Mouse (Mus musculus): ENCODE results near the gene Vmn1r217. TPM values are rescaled to one million over a fixed set of nuclear protein-coding genes. Genes with fewer than 3 reads are reported as not detected.
"Not testable (repeated sequence)": the region's sequence is repeated elsewhere in the genome, so short reads cannot be mapped to it uniquely, and the experiment has no call there.

The Vmn1r217 gene
- polyA plus RNA-seq (2015; fragmentation: Nextera tagmentation; extraction: Ambion mirVana): not detected in 2 replicates

GRCm38 (mm10) chr13:23118126-23118525 lies at the start of gene Vmn1r217:
Vmn1r217 (minus strand) TSS chr13:23118226.
- not testable (repeated sequence) for H3K27me3 ChIP-seq; H3K4me3 ChIP-seq (replicated peaks); H3K36me3 ChIP-seq; H3K4me2 ChIP-seq; DNase-seq; ATAC-seq (ENCODE audit: low read depth); H3K4me1 ChIP-seq (replicated peaks); H3K9me3 ChIP-seq (replicated peaks); H3K9ac ChIP-seq; H3K27ac ChIP-seq
- WGBS (ENCODE audit: insufficient replicate concordance): 45% methylated on average over 1 of the region's 1 CpGs

GRCm38 (mm10) chr13:23166471-23166870 lies 48.4 kb upstream of the Vmn1r217 start:
- not testable (repeated sequence) for H3K9me3 ChIP-seq (replicated peaks); H3K27ac ChIP-seq; ATAC-seq (ENCODE audit: low read depth)

GRCm38 (mm10) chr13:23159012-23159411 lies 41.0 kb upstream of the Vmn1r217 start, which contains the start of gene Vmn1r219:
Vmn1r219 (plus strand) TSS chr13:23159312.
- Histone ChIP-seq H3K36me3 (no peaks in the 10 kb centered on the region), H3K9ac (no peak within 1 kb of the TSS), H3K4me1 (replicated peaks) (no peaks in the 10 kb centered on the region), H3K27me3 (no peaks in the 10 kb centered on the region), H3K9me3 (replicated peaks) (no peaks in the 10 kb centered on the region), H3K4me3 (replicated peaks) (no peak within 1 kb of the TSS), H3K4me2 (no peak within 1 kb of the TSS), H3K27ac (no peak within 1 kb of the TSS)
- ATAC-seq (ENCODE audit: low read depth): no peak
- 46% methylated on average over 4 of the region's 4 CpGs for WGBS (ENCODE audit: insufficient replicate concordance)
- no peak for DNase-seq

More at GRCm38 (mm10) chr13:23166471-23166870, 48.4 kb upstream of the Vmn1r217 start:
- not testable (repeated sequence) for H3K9ac ChIP-seq; H3K4me3 ChIP-seq (replicated peaks); H3K36me3 ChIP-seq; H3K4me2 ChIP-seq; DNase-seq; H3K27me3 ChIP-seq; H3K4me1 ChIP-seq (replicated peaks)
- WGBS (ENCODE audit: insufficient replicate concordance): 49% methylated on average over 4 of the region's 4 CpGs

- Histone ChIP-seq H3K9me3 (replicated peaks) (no peaks in the 10 kb centered on the region), H3K4me3 (replicated peaks) (no peak overlapping the region), H3K27me3 (no peaks in the 10 kb centered on the region), H3K27ac (no peak overlapping the region), H3K4me2 (no peak overlapping the region), H3K9ac (no peak overlapping the region), H3K36me3 (no peaks in the 10 kb centered on the region), H3K4me1 (replicated peaks) (no peaks in the 10 kb centered on the region)
- DNase-seq (no peak), ATAC-seq (ENCODE audit: low read depth) (no peak)
- 51% methylated on average over 2 of the region's 3 CpGs for WGBS (ENCODE audit: insufficient replicate concordance)
These were observed 39.8 kb upstream of the Vmn1r217 start for GRCm38 (mm10) chr13:23157848-23158247.

- Histone ChIP-seq H3K4me1 (replicated peaks) (no peaks in the 10 kb centered on the region), H3K36me3 (no peaks in the 10 kb centered on the region), H3K4me3 (replicated peaks) (no peak overlapping the region), H3K27ac (no peak overlapping the region), H3K9me3 (replicated peaks) (no peaks in the 10 kb centered on the region), H3K27me3 (no peaks in the 10 kb centered on the region), H3K9ac (no peak overlapping the region), H3K4me2 (no peak overlapping the region)
- WGBS (ENCODE audit: insufficient replicate concordance): 71% methylated on average over 2 of the region's 2 CpGs
- no peak for DNase-seq
- ATAC-seq (ENCODE audit: low read depth): no peak
These were observed 20.9 kb upstream of the Vmn1r217 start for GRCm38 (mm10) chr13:23138880-23139279.

GRCm38 (mm10) chr13:23133501-23133900 lies 15.5 kb upstream of the Vmn1r217 start:
- Histone ChIP-seq H3K4me1 (replicated peaks) (no peaks in the 10 kb centered on the region), H3K4me3 (replicated peaks) (no peak overlapping the region), H3K27ac (no peak overlapping the region), H3K9ac (no peak overlapping the region), H3K4me2 (no peak overlapping the region), H3K9me3 (replicated peaks) (no peaks in the 10 kb centered on the region), H3K27me3 (no peaks in the 10 kb centered on the region), H3K36me3 (no peaks in the 10 kb centered on the region)
- no peak for ATAC-seq (ENCODE audit: low read depth)
- 68% methylated on average over 1 of the region's 1 CpGs for WGBS (ENCODE audit: insufficient replicate concordance)
- DNase-seq: no peak

- ATAC-seq (ENCODE audit: low read depth) (no peak), DNase-seq (no peak)
- no peak within 1 kb of the TSS for H3K27ac ChIP-seq
- no peak within 1 kb of the TSS for H3K4me2 ChIP-seq
- H3K4me3 ChIP-seq (replicated peaks): no peak within 1 kb of the TSS
- H3K4me1 ChIP-seq (replicated peaks): no peaks in the 10 kb centered on the region
- no peaks in the 10 kb centered on the region for H3K36me3 ChIP-seq
- 50% methylated on average over 3 of the region's 3 CpGs for WGBS (ENCODE audit: insufficient replicate concordance)
- H3K9me3 ChIP-seq (replicated peaks): no peaks in the 10 kb centered on the region
- H3K27me3 ChIP-seq: no peaks in the 10 kb centered on the region
- no peak within 1 kb of the TSS for H3K9ac ChIP-seq
These were observed 15.1 kb upstream of the Vmn1r217 start, which contains the start of gene Vmn1r218 for GRCm38 (mm10) chr13:23133099-23133498. Vmn1r218 (plus strand) TSS chr13:23133155.

- ATAC-seq (ENCODE audit: low read depth): no peak
- no peak overlapping the region for H3K4me3 ChIP-seq (replicated peaks)
- no peaks in the 10 kb centered on the region for H3K36me3 ChIP-seq
- H3K27me3 ChIP-seq: no peaks in the 10 kb centered on the region
- H3K27ac ChIP-seq: no peak overlapping the region
- no peak overlapping the region for H3K9ac ChIP-seq
- no peaks in the 10 kb centered on the region for H3K9me3 ChIP-seq (replicated peaks)
- no peak for DNase-seq
- no peak overlapping the region for H3K4me2 ChIP-seq
- 64% methylated on average over 2 of the region's 2 CpGs for WGBS (ENCODE audit: insufficient replicate concordance)
- H3K4me1 ChIP-seq (replicated peaks): no peaks in the 10 kb centered on the region
These were observed 2.6 kb upstream of the Vmn1r217 start for GRCm38 (mm10) chr13:23120611-23121010.

GRCm38 (mm10) chr13:23094386-23094785 lies 23.6 kb downstream of the Vmn1r217 start:
- no peak for ATAC-seq (ENCODE audit: low read depth)

GRCm38 (mm10) chr13:23069312-23069711 lies 48.7 kb downstream of the Vmn1r217 start:
- 70% methylated on average over 2 of the region's 2 CpGs for WGBS (ENCODE audit: insufficient replicate concordance)
- no peaks in the 10 kb centered on the region for H3K27me3 ChIP-seq
- DNase-seq: no peak
- no peak overlapping the region for H3K9ac ChIP-seq
- H3K4me3 ChIP-seq (replicated peaks): no peak overlapping the region
- H3K27ac ChIP-seq: no peak overlapping the region
- H3K4me2 ChIP-seq: no peak overlapping the region
- H3K9me3 ChIP-seq (replicated peaks): no peaks in the 10 kb centered on the region
- no peak for ATAC-seq (ENCODE audit: low read depth)
- no peaks in the 10 kb centered on the region for H3K36me3 ChIP-seq
- H3K4me1 ChIP-seq (replicated peaks): no peaks in the 10 kb centered on the region

More at GRCm38 (mm10) chr13:23094386-23094785, 23.6 kb downstream of the Vmn1r217 start:
- no peak overlapping the region for H3K27ac ChIP-seq
- H3K27me3 ChIP-seq: no peaks in the 10 kb centered on the region
- 73% methylated on average over 4 of the region's 4 CpGs for WGBS (ENCODE audit: insufficient replicate concordance)
- no peaks in the 10 kb centered on the region for H3K36me3 ChIP-seq
- H3K9me3 ChIP-seq (replicated peaks): no peaks in the 10 kb centered on the region
- no peak overlapping the region for H3K4me3 ChIP-seq (replicated peaks)
- no peaks in the 10 kb centered on the region for H3K4me1 ChIP-seq (replicated peaks)
- H3K4me2 ChIP-seq: no peak overlapping the region
- DNase-seq: no peak
- no peak overlapping the region for H3K9ac ChIP-seq

GRCm38 (mm10) chr13:23067725-23068124 lies 50.3 kb downstream of the Vmn1r217 start, which contains the start of gene Vmn1r215:
Vmn1r215 (plus strand) TSS chr13:23068025.
- 29% methylated on average over 1 of the region's 1 CpGs for WGBS (ENCODE audit: insufficient replicate concordance)
- DNase-seq (no peak), ATAC-seq (ENCODE audit: low read depth) (no peak)
- Histone ChIP-seq H3K9ac (no peak within 1 kb of the TSS), H3K36me3 (no peaks in the 10 kb centered on the region), H3K27ac (no peak within 1 kb of the TSS), H3K4me2 (no peak within 1 kb of the TSS), H3K4me1 (replicated peaks) (no peaks in the 10 kb centered on the region), H3K4me3 (replicated peaks) (no peak within 1 kb of the TSS), H3K27me3 (no peaks in the 10 kb centered on the region), H3K9me3 (replicated peaks) (no peaks in the 10 kb centered on the region)

GRCm38 (mm10) chr13:23057778-23058177 lies 60.2 kb downstream of the Vmn1r217 start:
- H3K27ac ChIP-seq: no peak overlapping the region
- no peak for ATAC-seq (ENCODE audit: low read depth)
- no peak overlapping the region for H3K4me2 ChIP-seq
- WGBS (ENCODE audit: insufficient replicate concordance): 38% methylated on average over 1 of the region's 1 CpGs
- H3K9ac ChIP-seq: no peak overlapping the region
- H3K27me3 ChIP-seq: no peaks in the 10 kb centered on the region
- H3K36me3 ChIP-seq: no peaks in the 10 kb centered on the region
- no peak for DNase-seq
- H3K4me3 ChIP-seq (replicated peaks): no peak overlapping the region
- no peaks in the 10 kb centered on the region for H3K9me3 ChIP-seq (replicated peaks)
- H3K4me1 ChIP-seq (replicated peaks): no peaks in the 10 kb centered on the region
